Mouse (Mus musculus): ENCODE measurements around the gene Alkbh7.

GRCm38 (mm10) chr17:57012245-57012795 lies 15.2 kb downstream of the Alkbh7 start:
- TF ChIP-seq POLR2A (IDR thresholded peaks at IDR 0.05; ENCODE audit: borderline replicate concordance, low read depth, low read length) (no peak), CTCF (IDR thresholded peaks at IDR 0.05; ENCODE audit: low read depth, low read length) (no peak)
